Mouse (Mus musculus) CD8-positive naive resting alpha-beta T cell, adult 2 months (primary cell): ENCODE measurements around the gene Ei24.
A peak's percentile ranks its signal among the peaks of the same experiment; 100 is the strongest.

Experiments
- DNase-seq, 2 experiments: peaks; one replicate each; pipeline ENCODE4 v3.0.0; 2022; ENCODE audit warnings: low read depth in 2 of 2, low spot score in 2 of 2

Gene Ei24

DNA sequence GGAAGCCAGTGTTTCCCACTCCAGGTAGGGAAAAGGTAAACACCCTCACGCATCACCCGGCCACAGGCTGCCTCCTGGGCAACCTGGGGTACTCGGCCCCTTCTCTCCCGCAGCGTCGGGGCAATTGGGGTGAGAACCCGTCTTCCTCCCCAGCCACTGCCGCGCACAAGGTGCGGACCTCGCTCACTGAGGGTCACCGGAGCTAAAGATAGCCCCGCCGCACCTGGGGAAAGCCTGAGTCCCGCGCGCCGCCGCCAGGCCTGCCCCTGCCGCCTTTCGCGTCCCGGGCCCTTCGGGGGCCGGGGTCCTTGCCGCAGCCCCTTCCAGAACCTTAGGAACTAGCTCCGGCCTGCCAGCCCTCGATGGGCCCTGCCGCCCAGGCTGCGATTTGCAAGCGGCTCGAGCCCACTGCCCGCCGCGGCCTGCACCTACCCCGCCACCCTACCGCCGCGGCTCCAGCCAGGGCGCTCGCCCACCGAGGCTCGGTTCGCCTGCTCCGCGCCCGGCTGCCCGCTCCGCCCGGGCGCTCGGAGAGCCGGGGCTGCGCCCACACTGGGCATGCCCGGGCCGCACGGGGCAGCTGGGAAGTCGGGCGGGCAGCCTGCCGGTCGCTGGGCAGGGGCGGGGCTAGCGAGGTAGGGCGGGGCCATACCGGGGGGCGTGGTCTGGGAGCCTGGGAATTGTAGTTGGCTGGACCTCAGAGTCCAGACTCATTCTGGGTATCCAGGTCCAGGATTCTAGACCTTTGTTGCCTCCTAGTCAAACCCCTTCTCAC is at the start of gene Ei24:
TSS of gene Ei24 (minus strand) at position 613 of the 775 bp plus-strand sequence.
- DNase-seq = peak; percentile 47 to 56

DNA sequence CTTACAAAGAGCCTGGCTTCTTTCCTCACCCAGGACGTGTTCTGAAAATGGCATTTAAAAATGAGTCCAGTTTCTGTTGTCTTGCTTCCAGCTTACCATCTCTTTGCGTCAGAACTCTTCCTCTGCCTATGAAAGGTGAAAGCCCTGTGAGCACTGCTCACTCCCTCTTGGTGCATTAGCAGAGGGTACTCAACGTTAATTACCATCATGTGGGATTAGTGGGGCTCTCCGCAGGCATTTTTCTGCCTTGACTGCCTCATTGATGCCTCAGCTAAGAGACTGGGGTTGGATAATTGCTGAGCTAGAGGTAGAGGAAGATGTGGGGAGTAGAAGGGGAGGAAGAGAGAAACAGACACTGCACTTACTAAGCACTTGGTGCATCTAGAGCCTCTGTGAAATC is 49.2 kb upstream of the Ei24 start:
- DNase-seq = no peak

DNA sequence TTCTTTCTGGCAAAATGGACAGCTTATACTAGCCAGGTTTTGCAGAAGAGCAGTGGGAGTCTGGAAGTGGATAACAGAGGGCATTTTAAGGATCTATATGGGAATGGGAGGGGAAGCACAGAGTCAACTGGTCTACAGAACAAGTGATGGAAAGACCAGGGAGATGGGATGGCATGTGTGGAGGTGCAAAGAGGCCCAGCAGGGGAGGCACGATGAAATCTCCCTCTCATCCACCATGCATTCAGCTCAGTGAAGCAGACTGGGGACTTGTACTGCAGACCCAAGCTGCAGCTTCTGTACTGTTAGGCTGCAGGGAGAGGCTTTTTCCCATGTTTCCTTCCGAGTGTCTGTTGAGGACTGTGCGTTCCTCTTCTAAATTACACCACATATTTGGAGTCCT is 36.7 kb upstream of the Ei24 start:
- DNase-seq = no peak

DNA sequence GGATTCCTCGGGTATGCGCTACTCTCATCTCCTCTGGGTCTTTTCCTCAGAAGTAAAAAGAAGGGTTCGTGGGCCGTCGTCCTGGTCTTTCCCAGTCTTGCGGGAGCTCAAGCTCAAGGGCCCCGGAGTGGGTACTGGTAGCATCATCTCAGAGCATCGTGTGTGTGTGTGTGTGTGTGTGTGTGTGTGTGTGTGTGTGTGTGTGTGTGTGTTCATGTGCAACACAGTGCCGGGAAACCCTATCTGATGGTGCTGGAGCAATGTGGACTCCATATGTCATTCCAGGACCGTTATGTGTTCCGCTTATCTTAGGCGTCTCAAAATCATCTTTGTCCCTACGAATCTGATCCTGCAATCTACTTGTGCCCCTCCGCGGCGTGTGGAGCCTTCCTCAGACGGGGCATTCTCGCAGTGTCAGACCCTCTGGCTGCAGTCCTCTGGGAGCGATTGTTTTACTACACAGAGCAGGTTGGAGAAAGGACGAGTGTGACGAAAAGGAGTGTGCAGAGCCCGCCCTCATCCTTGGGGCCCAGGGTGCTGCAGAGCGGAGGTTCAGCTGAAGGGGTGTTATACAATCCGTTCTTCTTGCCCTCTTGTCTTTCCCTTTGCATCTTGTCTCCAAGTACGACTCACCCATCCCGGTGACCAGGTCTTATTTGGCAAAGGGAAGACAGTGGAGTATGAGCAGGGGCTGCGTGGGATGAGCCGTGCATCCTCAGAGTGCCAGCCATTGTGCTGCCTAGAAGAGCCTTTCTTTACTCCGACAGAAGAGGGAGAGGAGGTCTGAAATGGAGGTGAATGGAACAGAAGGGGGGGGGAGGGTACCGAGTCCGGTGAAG is 36.1 kb upstream of the Ei24 start:
- no peak for DNase-seq

DNA sequence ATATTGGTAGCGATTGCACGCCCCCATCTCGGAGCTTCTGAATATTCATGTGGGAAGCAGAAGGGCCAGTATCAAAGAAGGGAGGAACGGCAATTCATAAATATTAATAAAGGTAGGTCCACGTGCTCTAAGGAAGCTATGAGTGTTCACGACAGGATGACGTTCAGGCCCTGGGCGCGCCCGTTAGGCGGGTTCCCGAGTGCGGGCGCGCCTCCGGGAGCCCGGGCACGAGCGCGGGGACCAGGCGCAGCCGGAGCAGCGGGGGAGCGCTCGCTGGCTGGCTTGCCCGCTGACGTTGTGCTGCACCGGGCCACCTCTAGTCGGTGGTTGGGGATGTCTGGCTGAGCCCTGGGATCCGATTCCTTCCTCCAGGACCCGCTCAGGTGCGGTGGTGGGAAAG is 35.3 kb upstream of the Ei24 start:
- DNase-seq = no peak

DNA sequence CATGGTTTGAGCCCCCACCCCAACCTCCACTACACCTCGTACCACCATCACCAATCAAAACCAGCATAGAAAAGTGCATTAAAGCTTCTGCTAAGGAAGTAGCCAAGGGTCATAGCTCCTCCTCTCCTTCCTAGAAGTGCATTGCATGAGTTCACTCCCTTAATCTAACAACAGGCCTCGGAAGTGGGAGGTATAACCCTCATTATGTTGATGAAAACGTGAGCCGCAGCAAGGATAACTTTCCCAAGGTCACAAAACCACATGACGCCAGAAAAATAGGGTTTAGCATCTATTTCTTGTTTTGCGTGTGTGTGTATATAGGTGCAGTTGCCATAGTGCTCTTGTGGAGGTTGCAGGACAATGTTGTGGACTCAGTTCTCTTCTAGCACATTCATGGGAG is 34.2 kb upstream of the Ei24 start:
- no peak for DNase-seq

DNA sequence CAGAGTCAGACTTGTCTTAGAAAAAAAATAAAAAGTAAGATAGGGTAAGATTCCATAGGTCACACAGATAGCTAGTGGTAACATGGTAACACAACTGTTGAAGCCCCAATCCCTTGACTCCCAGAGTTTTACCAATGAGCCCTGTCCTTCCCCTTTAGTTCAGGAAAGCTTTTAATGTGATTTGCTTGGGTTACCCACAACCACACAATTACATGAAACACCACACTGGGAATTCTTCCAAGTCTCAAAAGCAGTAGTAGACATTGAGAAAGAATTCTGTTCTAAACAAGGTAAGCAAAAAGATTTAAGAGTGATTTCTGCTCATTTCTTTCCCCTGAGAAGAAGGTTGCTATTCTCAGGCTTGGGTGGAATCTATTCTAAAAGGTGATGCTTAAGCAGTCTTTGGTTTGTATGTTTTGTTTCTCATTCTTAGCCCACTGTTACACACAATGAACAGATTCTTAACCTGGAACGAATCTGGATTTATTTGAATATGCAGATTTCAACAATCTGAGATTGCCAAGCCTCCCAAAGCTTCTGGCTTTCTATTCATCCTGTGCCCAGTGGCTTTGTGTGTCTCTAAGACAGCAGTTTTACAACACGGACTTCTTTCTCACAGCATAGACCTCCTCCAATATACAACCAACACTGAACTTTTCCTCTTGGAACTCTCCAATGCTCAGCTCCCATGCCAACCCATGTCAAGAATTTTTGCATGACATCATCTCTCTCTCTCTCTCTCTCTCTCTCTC is 29.6 kb upstream of the Ei24 start:
- DNase-seq = no peak

DNA sequence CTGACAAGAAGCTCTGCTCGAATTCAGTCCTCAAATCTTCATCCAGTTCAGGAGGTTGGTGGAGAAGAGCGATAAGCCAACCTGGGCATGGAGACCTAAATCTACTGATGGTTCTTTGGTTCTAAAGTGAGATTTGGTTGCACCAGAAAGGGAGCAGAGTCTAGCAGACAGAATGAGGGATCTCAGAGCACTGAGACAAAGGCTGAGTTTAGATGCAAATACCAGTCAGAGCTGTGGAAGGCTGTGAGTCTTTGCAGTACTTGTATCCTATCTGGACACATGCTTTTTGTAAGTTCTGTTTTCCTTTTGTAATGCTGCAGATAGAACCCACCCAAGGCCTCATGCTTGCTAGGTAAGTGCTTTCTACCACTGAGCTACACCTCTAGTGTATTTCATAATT is 24.8 kb upstream of the Ei24 start:
- DNase-seq = no peak

DNA sequence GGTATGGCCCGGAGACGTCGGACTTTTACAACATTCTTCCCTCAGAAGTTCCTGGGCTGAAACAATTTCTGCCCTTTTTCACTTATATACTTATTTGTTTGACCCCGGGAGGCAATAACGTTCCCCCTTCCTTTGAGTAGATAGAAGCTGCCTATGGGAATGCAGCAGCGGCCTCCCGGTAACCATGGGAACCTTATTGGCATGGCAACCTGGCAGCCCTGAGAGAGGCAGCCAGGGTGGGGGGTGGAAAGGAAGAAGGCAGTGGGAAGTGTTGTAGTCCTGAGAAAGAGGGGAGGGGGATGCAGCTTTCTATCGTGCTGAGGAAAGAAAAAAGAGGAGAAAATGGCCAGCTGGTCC is 24.4 kb upstream of the Ei24 start, which contains the start of gene Fez1:
TSS of gene Fez1 (plus strand) at position 221 of the 357 bp plus-strand sequence.
- DNase-seq = no peak

DNA sequence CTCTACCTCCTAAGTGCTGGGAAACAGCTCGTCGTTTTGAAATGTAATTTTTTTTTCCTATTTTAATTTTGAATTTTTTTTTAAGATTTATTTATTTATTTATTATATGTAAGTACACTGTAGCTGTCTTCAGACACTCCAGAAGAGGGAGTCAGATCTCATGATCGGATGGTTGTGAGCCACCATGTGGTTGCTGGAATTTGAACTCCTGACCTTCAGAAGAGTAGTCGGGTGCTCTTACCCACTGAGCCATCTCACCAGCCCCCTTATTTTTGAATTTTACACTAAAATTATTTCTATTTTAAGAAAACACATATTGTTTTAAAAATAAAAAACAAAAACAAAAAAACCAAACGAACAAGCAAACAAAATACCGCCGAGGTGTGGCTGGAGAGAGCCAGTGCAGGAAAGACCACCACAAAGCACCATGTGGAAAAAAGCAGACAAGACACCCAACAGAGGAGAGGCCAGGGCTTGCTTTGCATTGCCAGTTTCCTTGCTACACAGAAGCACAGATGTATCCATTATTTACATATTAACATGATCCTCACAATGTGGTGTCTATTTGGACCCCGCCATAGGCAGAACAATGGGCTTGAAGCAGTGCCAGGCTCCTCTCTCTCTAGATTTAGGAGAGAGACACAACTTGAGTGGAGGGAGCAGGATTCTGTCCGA is 23.9 kb upstream of the Ei24 start:
- DNase-seq = no peak

DNA sequence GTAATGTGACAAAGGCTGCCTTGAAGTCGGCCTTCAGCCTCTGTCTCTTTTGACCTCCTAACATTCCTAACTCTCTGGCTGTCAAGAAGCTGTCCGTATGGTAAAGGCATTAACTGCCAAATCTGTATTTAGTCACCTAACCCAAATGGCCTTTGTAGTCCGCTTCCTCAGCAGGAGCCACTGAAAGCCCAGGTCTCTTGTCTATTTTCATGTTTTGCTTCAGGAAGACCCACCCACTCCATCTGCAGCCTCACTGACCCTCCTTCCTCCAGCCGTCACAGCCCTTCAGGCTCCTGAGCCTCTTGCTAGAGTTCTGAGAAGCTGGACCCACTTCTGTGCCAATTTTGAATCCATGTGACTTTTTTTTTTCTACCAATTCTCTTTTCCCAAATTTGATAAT is 21.7 kb upstream of the Ei24 start:
- DNase-seq = no peak

DNA sequence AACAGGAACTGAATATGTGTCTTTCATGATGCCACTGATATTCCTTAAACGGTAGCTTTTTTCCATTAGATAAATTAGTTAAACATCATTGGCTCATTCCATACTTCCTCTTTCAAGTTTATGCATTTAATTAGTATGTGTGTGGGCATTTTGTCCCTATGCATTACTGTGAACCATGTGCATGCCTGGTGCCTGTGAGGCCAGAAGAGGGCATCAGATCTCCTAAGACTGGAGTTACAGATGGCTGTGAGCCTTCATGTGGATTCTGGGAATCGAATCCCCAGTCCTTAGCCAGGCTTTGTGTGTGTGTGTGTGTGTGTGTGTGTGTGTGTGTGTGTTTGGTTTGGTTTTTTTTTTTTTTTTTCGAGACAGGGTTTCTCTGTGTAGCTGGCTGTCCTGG is 17.3 kb upstream of the Ei24 start:
- no peak for DNase-seq

DNA sequence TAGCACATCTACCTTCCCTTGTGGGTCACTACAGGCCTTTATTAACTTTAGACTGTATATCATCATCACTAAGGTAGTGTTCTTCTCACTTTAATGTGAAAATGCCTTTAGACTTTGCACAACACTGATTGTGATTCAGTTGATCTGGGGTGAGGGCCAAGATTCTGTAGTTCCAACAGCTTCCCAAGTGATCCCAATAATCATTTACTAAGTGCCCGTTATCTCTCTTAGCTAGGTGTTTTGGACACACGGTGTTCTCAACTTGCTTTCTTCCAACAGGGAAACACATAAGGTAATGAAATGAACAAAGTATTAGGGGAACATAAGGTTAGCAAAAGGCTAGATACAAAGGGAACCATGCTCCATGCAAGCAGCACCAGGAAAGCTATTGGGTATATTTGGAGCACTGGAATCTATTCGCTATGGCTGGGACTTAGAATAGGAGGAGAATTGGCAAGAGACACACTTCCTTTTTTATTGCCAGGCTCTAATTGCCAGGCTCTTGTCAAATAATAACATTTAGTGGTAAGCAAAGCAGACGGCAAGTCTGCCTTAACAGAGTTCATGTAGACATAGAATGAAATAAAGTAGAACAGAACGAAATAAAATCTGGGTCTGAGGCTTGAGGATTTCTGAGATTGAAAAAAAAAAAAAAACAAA is 11.1 kb upstream of the Ei24 start:
- no peak for DNase-seq

DNA sequence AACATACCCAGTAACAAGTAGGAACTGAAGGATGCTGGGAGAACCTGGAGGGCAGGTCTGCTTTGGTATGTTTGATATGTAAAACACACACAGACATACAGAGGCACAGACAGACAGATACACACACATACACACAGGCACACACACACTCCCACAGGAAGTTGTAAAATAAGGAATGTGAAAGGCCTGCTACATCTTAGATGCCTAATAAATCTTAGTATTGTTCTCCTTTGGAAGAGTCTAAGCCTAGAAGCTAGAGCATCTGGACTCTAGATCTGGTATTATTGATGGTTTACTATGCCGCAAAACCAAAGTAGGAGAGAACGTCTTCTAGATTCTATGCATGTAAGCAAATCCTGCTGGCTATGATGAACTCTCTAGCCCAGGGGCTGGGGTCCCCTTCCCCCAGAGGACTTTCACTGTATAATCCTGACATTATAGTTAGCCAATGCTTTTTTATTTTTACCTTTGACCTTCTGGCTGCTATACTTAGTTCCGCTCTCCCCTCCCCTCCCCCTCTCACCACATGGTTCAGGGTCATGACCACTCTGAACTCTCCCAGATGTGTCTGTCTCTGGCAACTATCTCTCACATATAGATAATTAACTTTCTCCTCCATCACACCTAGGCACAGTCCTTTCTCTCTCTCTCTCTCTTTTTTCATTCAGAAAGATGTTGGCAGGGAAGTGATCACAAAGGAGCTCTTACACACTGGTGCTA is 8.2 kb upstream of the Ei24 start:
- DNase-seq = no peak

DNA sequence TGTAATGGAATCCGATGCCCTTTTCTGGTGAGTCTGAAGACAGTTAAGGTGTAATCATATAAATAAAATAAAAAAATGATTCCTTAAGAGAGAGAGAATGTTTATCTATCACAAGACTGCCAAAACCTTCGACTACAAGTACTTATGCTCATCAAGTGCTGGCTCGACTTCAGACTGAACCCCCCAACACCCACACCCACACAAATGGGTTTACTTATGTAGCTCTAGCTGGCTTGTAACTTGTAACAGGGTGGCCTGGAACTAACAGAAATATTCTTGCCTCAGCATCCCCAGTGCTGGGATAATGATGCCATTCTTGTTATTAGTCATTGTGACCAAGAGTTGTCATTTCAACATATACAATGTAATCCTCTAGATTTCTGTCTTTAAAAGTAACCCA is 6.7 kb upstream of the Ei24 start:
- DNase-seq = no peak

DNA sequence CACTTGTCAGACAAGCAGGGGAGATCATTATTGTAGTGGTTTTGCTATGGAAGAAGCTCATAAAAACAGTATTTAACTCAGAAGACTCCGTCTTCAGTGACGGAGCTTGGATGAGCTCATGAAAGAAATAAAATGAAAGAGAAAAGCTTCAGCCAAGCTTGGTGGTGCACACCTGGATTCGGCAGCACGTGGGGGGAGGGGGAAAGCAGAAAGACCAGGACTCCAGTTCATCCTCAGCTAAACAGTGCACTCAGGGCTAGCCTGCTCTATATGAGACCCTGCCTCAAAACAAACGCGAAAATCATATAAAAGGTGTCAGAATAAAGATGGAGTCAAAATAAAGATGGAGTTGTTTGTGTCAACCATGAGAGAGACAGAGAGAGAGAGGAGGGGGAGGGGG is 6.2 kb upstream of the Ei24 start:
- no peak for DNase-seq

DNA sequence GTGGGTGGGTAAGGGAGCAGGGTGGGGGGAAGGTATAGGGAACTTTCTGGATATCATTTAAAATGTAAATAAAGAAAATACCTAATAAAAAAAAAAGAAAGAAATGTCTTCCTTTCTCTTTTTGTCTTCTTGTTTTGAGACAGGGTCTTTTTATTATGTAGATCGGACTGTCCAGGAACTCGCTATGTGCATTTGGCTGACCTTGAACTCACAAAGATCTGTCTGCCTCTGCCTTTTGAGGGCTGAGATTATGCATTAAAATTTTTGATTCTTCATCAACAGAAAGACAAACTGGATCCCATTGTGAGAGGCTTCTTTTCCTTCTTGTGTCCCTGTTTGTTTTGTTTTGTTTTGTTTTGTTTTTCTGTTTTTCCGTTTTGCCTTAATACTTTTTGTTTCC is 5.8 kb upstream of the Ei24 start:
- DNase-seq = no peak

DNA sequence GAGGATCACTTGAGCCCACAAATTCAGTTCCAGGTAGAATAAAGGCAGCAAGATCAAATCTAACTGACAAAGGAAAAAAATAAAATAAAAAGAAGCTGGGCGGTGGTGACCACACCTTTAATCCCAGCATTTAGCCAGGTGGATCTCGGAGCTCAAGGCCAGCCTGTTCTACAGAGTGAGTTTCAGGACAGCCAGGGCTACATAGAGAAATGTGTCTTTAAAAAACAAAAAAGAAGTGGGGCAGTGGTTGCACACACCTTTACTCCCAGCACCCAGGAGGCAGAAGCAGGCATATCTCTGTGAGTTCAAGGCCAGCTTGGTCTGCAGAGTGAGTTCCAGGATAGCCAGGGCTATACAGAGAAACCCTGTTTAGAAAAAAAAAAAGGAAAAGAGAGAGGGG is 4.8 kb upstream of the Ei24 start:
- DNase-seq = no peak

DNA sequence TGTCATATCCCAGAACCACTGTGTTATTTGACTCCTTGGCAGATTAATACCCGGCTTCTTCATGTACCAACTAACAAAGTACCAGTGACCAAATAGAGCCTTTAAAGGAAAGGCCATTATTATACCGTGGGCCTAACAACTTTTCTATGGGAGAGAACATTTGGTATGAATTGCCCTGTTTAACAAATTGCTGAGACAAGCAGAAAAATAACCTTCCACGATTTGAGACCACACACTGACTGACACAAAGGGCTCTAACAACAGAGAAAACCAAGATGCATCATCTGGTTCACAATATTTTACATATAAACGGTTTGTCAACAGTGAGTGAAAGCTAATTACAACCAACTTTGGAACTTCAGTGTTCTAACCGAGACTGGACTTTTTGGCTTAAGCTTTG is 969 bp downstream of the Ei24 start:
- DNase-seq = no peak

DNA sequence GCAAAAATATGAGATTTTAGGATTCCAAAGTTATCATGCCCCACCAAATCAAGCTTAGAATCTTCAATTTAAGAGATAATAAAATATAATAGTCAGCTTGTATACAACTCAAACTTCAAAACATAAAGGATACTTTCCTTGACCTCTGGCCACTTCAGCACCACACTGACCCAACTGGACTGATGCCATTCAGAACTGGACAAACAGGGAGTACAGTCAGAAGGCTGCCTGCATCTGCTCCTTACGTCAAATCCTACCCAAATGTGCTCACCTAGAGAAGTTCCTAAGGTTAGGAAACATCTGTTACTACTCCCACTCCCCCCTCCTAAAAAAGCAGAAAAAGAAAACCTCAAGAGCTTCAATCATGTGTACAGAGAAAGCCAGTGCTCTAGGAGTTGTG is 1.6 kb downstream of the Ei24 start:
- DNase-seq = no peak
